Mouse (Mus musculus) inflammation-experienced regulatory T-cells, adult 16 weeks (primary cell): ENCODE measurements around the gene Phyhipl. TPM values are rescaled to one million over a fixed set of nuclear protein-coding genes. Genes with fewer than 3 reads are reported as not detected.

Experiments
- polyA plus RNA-seq: library from polyadenylated mRNA; unstranded; fragments of 100-300 nt; shearing (Covaris generic); gene quantifications from one replicate; pipeline ENCODE4 v1.2.1, GENCODE M21; 2017

The Phyhipl gene
- not detected for polyA plus RNA-seq

DNA sequence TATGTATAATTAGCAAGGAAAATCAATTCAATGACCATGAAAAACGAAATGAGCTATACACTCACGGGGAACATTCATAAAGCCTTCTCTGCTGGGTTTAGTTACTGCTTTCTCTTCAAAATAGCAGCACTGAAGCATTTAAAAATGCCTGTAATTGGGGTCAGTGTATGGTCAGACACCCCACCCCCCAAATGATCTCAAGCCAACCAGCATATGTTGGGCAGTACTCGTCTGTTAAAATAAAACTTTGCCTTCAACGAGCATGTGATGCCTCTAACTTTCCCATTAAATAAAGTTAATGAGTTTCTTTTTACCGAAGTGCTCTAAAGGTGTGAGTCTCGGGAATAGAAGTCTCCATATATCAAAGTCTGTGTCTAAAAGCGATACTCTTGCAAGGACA is at the start of gene Phyhipl:
TSS of gene Phyhipl (minus strand) at position 138 of the 400 bp plus-strand sequence.

Other genes starting within 250 kb of the Phyhipl start
- not detected for gene Fam13c, start 215.5 kb downstream of the Phyhipl start, polyA plus RNA-seq